In genomic region chr13:41801177-41801636, GRCm38 (mm10) we compare ENCODE assay signal across 9 mouse cellular contexts. TPM values are rescaled to one million over a fixed set of nuclear protein-coding genes. Genes with fewer than 3 reads are reported as not detected.
DNase-seq lines count a peak whose midpoint lies in the region; ATAC-seq and TF ChIP-seq lines count a peak whose summit lies in the region.
"Had no signal": no experiment of that assay in that cellular context is flagged by ENCODE, and none has a peak within 500 bp of the region (broad histone marks: within the 10 kb centered on the region; RNA-seq: fewer than 3 reads in every experiment).

No protein-coding gene starts in this region.

- peak overlapping the region; percentile 28; the same call in 1 of the 2 replicates for H3K4me2 ChIP-seq in lung, embryonic 14.5 days
- H3K4me2 ChIP-seq: liver, embryonic 15.5 days had no signal

- peak; percentile 68; the same call in 1 of the 2 replicates for ATAC-seq in lung, embryonic 14.5 days (ENCODE audit: insufficient read depth)

- H3K4me3 ChIP-seq in lung, embryonic 14.5 days (ENCODE audit: low read depth, low read length), result no peak overlapping the region
- H3K4me3 ChIP-seq: liver, embryonic 15.5 days had no signal

- H3K27me3 ChIP-seq in lung, embryonic 14.5 days (ENCODE audit: insufficient read depth, low read length), result no peaks in the 10 kb centered on the region
- H3K27me3 ChIP-seq: liver, embryonic 15.5 days had no signal

- H3K27ac ChIP-seq in lung, embryonic 14.5 days (ENCODE audit: low read depth), result no peak overlapping the region
- H3K27ac ChIP-seq: liver, embryonic 15.5 days had no signal

- H3K4me1 ChIP-seq in lung, embryonic 14.5 days (ENCODE audit: insufficient read depth), result peaks cover 6% of the 10 kb centered on the region
- H3K4me1 ChIP-seq: liver, embryonic 15.5 days had no signal

- H3K9me3 ChIP-seq in lung, embryonic 14.5 days (ENCODE audit: low read depth, low read length), result no peaks in the 10 kb centered on the region
- H3K9me3 ChIP-seq: liver, embryonic 15.5 days had no signal

- DNase-seq in lung, embryonic 14.5 days, result peak; percentile 36
- no peak for DNase-seq in lung, postnatal 14 days
- DNase-seq in brain, adult 2 months (ENCODE audit: low read depth, low spot score), result peak; percentile 92
- peak; percentile 29 for DNase-seq in forelimb bud, embryonic 11.5 days (ENCODE audit: low read depth, low spot score)
- DNase-seq in left cerebral cortex, adult 11 months (ENCODE audit: low spot score), result peak; percentile 67
- DNase-seq in neural tube, embryonic 10.5 days (ENCODE audit: extremely low spot score, low spot score), result peak; percentile 47
- DNase-seq in yolk sac, embryonic 10.5 days (ENCODE audit: low spot score), result no peak
- no peak for DNase-seq in kidney, adult 8-10 months

- no peak overlapping the region for H3K9ac ChIP-seq in lung, embryonic 14.5 days
- H3K9ac ChIP-seq: liver, embryonic 15.5 days had no signal

- no peaks in the 10 kb centered on the region for H3K36me3 ChIP-seq in lung, embryonic 14.5 days (ENCODE audit: insufficient read depth)
- H3K36me3 ChIP-seq: liver, embryonic 15.5 days had no signal

- 21% methylated on average over 8 of the region's 8 CpGs for WGBS in lung, embryonic 14.5 days

- TF ChIP-seq CTCF in lung, embryonic 14.5 days (IDR thresholded peaks at IDR 0.05; ENCODE audit: low read depth), result no peak

RNA-seq across cellular contexts. Expression of gene Adtrp, which starts 46.3 kb away (rescaled TPM):
- not detected in 2 replicates for polyA plus RNA-seq in lung, embryonic 14.5 days (2014; fragmentation: Nextera tagmentation; extraction: Ambion mirVana)

Comparison
In these comparisons a context has a peak if more than half of its experiments do, and no peak if none do; other contexts are left out.
1. DNase-seq: peak in lung, embryonic 14.5 days (single experiment), brain, adult 2 months (single experiment), forelimb bud, embryonic 11.5 days (single experiment), left cerebral cortex, adult 11 months (single experiment) and neural tube, embryonic 10.5 days (single experiment); none in lung, postnatal 14 days (single experiment), yolk sac, embryonic 10.5 days (single experiment) and kidney, adult 8-10 months (0 of 2).